Mouse (Mus musculus) hindbrain, embryonic 10.5 days (tissue): ENCODE measurements around the gene Pdlim5. TPM values are rescaled to one million over a fixed set of nuclear protein-coding genes. Genes with fewer than 3 reads are reported as not detected.

Experiments
- DNase-seq: peaks from one replicate; pipeline ENCODE4 v3.0.0-alpha.2; 2017; ENCODE audit warnings: low spot score
- H3K27ac ChIP-seq: fragments of 300-500 bp; sonication (generic); 2 replicates; pipeline ENCODE4 v1.5.1; 2016; ENCODE audit warnings: mild to moderate bottlenecking, moderate library complexity
- H3K27me3 ChIP-seq: fragments of 300-500 bp; sonication (generic); 2 replicates; pipeline ENCODE4 v1.6.1; 2016; ENCODE audit warnings: mild to moderate bottlenecking; ENCODE audit not compliant: poor library complexity, insufficient read depth, severe bottlenecking
- H3K36me3 ChIP-seq: fragments of 300-500 bp; sonication (generic); 2 replicates; pipeline ENCODE4 v1.6.1; 2016; ENCODE audit warnings: mild to moderate bottlenecking, moderate library complexity
- H3K4me1 ChIP-seq: fragments of 300-500 bp; sonication (generic); replicated peaks from 2 replicates; pipeline ENCODE4 v1.6.1; 2016; ENCODE audit warnings: mild to moderate bottlenecking
- H3K4me3 ChIP-seq: fragments of 300-500 bp; sonication (generic); 2 replicates; pipeline ENCODE4 v1.5.1; 2016; ENCODE audit warnings: mild to moderate bottlenecking, moderate library complexity
- H3K9me3 ChIP-seq: fragments of 300-500 bp; sonication (generic); 2 replicates; pipeline ENCODE4 v1.6.1; 2016; ENCODE audit warnings: mild to moderate bottlenecking, moderate library complexity
- WGBS: fragments of 180-500 bp; shearing (Covaris S2); methylation state at CpG from one replicate; pipeline ENCODE4 v1.1.7; 2016; 5-methylcytosine and 5-hydroxymethylcytosine counted together
- polyA plus RNA-seq: library from polyadenylated mRNA; unstranded; fragments of >200 nt; fragmentation: Nextera tagmentation; extraction: Ambion mirVana; gene quantifications from 2 replicates; pipeline ENCODE4 v1.2.1, GENCODE M21; 2016

Pdlim5 gene
- polyA plus RNA-seq, 1 experiment from 2014 or later = 14.6 TPM

DNA sequence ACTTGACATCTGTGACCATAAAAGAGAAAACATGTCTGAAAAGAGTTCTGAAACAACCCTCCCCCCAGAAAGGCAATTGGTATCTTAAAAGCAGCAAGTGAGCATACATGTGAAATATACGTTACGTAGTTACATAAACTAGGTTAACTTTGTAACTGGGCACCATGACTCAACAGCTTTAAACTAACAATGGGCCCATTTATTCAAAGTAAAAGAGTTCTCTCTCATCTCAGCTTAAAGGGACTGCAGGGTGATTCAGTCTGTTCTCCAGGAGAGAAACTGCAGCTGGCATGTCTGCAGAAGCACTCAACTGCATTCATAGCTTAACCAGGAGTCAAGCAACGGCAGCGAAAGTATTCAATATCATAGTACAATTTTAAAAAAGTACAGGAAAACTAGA lies 7.3 kb downstream of the Pdlim5 start:
- no peaks in the 10 kb centered on the region for H3K36me3 ChIP-seq
- no peaks in the 10 kb centered on the region for H3K9me3 ChIP-seq
- no peaks in the 10 kb centered on the region for H3K27me3 ChIP-seq
- peaks cover 10% of the 10 kb centered on the region for H3K4me1 ChIP-seq
- no peak overlapping the region for H3K4me3 ChIP-seq
- H3K27ac ChIP-seq = no peak overlapping the region
- WGBS = 69% methylated on average over 4 of the region's 4 CpGs
- no peak for DNase-seq

DNA sequence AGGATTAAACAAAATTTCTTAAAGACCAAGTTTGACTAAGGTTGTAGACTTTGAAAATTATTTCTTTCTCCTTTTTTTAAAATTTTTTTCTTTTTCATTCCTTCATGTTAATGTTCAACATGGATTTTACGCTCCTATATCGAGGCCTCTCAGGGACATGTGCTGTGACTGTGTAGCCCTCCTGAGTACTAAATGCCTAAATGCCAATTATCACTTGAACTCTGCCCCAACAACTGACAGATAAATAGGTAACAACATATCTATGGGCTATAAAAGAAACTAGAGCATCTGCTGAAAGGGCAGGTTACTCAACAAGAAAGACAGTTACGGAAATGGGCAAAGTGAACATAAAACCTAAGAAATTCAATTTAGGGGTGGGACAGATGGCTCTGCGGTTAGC lies 9.0 kb downstream of the Pdlim5 start:
- no peak for DNase-seq
- WGBS = 93% methylated on average over 4 of the region's 4 CpGs
- H3K9me3 ChIP-seq = no peaks in the 10 kb centered on the region
- no peak overlapping the region for H3K4me3 ChIP-seq
- no peaks in the 10 kb centered on the region for H3K36me3 ChIP-seq
- peaks cover 10% of the 10 kb centered on the region for H3K4me1 ChIP-seq
- no peaks in the 10 kb centered on the region for H3K27me3 ChIP-seq
- H3K27ac ChIP-seq = no peak overlapping the region

DNA sequence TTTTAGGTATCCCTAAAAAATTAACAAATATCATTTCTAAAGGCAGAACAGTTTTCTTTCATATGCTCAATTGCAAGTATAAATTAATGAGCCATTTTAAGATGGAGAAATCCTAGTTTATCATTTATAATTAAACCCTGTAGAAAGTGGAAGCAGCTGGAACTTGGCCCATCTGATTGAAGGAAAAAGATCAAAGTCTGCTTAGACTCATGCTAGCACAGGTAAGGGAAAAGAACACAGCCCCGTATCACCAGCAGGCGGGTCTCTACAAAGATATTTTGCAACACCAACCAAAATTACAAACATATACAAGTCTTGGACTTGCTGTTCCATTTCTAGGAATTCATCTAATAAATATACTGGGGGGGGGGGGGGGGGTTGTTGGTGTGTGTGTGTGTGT lies 9.8 kb downstream of the Pdlim5 start:
- Histone ChIP-seq H3K36me3 (no peaks in the 10 kb centered on the region), H3K9me3 (no peaks in the 10 kb centered on the region), H3K27ac (no peak overlapping the region), H3K27me3 (no peaks in the 10 kb centered on the region), H3K4me1 (peaks cover 10% of the 10 kb centered on the region), H3K4me3 (no peak overlapping the region)
- WGBS = 85% methylated on average over 2 of the region's 2 CpGs
- DNase-seq = no peak

DNA sequence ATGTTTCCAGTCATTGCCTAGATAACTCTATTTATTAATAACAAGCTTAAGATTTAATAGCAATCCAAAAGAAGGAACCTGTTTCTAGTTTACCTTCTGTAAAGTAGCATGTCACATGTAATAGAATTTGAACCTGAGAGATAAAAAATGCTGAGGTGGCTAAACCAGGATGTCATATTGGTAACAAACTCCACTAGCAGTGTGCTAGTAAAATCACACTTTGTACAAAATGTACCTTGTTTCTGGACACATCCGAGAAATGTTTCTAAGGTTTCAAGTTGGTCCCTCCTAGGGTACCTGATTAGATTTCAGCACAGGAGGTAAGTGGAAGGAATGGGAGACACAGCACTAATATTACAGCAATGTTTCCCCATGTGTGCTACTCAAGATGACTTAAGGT lies 18.9 kb downstream of the Pdlim5 start:
- Histone ChIP-seq H3K4me3 (no peak overlapping the region), H3K4me1 (peaks cover 11% of the 10 kb centered on the region), H3K9me3 (no peaks in the 10 kb centered on the region), H3K36me3 (no peaks in the 10 kb centered on the region), H3K27me3 (no peaks in the 10 kb centered on the region), H3K27ac (no peak overlapping the region)
- WGBS = 84% methylated on average over 1 of the region's 1 CpGs
- no peak for DNase-seq

DNA sequence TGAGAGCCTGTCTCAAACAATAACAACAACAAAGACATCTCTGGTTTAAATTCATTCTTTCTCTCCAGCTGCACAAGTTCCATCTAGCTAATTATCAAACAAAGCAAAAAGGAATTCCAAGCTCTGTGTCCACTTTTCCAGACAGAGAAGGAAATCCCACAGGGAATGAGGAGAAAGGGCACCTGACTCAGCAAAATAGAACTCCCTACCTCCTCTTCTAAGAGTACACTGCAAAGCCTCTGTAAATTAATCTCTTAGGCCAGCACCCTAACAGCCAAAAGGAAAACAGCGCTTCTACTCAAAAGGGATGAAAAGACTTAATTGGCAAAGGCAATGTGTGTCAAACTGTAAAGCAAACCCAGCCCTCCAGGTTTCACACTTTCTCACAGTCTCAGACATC lies 20.4 kb downstream of the Pdlim5 start:
- WGBS = 45% methylated on average over 1 of the region's 1 CpGs
- H3K27ac ChIP-seq = no peak overlapping the region; the same call in 1 of the 2 replicates
- H3K36me3 ChIP-seq = no peaks in the 10 kb centered on the region
- H3K27me3 ChIP-seq = no peaks in the 10 kb centered on the region
- no peaks in the 10 kb centered on the region for H3K9me3 ChIP-seq
- no peak for DNase-seq
- H3K4me1 ChIP-seq = peaks cover 11% of the 10 kb centered on the region
- no peak overlapping the region for H3K4me3 ChIP-seq

DNA sequence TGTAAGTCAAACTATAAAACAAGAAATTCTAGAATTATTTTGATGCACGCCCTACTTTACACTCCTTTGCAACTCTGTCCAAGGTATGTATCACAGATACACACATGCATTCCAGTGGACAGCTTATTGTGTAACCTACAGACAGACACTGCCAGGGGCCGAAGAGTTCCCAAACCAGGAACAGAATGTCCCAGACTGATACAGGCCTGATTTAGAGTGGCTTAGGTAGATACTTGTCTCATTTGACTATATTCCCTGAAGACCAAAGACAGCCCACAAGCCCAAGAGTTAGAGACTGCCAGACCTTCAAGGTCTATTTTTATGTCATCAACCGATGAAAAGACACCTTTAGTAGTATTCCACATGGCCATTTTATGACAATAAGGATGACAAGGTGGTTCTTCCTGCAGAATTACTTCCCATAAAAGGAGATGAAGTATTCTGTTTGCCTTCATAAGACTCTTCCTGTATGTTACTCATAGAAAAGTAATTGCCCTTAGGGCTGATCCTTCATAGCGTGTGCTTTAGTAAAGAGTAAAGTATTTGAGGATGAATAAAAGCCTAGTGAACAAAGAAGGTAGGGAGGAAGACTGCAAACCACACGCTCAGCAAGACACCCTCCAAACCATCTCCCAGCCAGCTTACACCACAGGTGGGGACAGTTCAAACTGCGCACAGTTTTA lies 22.9 kb downstream of the Pdlim5 start:
- no peaks in the 10 kb centered on the region for H3K36me3 ChIP-seq
- DNase-seq = no peak
- WGBS = 93% methylated on average over 6 of the region's 6 CpGs
- no peak overlapping the region for H3K27ac ChIP-seq
- H3K4me3 ChIP-seq = no peak overlapping the region
- H3K9me3 ChIP-seq = no peaks in the 10 kb centered on the region
- H3K27me3 ChIP-seq = no peaks in the 10 kb centered on the region
- peaks cover 11% of the 10 kb centered on the region for H3K4me1 ChIP-seq

DNA sequence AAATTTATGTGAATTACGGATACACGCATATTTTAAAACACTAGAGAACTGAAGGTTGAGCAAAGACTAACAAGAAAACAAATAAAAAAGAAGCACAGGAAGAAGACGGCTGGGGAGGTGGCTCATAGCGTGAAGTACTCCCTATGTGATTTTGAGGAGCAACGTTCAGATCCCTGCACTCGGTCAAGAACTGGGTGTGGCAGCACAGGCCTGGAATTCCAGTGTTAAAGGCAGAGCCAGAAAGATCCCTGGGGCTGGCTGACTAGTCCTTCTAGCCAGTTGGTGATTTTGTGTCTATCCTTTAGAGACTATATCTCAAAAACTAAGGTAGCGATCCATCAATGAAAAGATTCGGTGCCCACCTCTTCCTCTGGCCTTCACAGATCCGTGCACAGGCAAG lies 27.1 kb downstream of the Pdlim5 start:
- WGBS = 92% methylated on average over 9 of the region's 9 CpGs
- no peak overlapping the region for H3K4me3 ChIP-seq
- H3K36me3 ChIP-seq = no peaks in the 10 kb centered on the region
- H3K4me1 ChIP-seq = no peaks in the 10 kb centered on the region
- DNase-seq = no peak
- H3K9me3 ChIP-seq = no peaks in the 10 kb centered on the region
- H3K27me3 ChIP-seq = no peaks in the 10 kb centered on the region
- H3K27ac ChIP-seq = no peak overlapping the region

DNA sequence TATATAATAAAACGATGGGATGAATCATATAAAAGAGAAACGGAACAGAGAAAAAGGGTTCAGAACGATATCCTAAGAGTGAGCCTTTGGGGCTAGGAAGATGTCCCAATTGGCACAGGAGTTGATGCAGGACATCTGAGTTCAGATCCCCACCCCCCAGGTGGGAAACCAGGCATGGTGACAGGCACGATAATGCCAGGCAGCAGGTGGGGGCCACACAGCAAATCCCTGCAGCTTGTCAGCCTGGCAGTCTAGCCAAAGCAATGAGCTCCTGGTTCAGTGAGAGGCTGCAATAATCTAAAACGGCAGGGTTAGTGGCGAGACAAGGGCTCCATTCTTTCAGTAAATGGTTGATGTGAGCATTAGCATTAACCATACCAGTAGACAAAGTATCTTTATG lies 33.4 kb downstream of the Pdlim5 start:
- Histone ChIP-seq H3K27me3 (no peaks in the 10 kb centered on the region), H3K27ac (no peak overlapping the region), H3K4me1 (no peaks in the 10 kb centered on the region), H3K4me3 (no peak overlapping the region), H3K9me3 (no peaks in the 10 kb centered on the region), H3K36me3 (no peaks in the 10 kb centered on the region)
- WGBS = 79% methylated on average over 6 of the region's 6 CpGs
- DNase-seq = no peak

DNA sequence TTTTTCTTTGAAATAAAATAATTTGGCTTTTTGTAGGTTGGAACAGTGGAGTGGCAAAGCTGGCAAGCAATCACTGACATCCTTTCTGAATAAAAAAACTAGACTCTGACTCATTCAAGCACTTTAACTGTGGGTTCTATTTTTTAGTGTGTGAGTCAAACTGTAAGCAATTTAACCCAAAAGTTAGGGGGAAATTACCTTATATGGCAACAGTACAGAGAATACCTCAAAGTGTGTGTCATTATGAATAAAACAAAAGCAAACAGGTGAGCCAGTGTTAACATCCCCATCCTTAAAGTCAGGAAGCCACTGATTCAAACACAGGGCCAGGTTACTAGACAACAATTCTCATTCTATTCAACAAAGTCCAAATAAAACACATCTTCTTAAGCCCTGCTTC lies 36.5 kb downstream of the Pdlim5 start:
- Histone ChIP-seq H3K27ac (no peak overlapping the region), H3K9me3 (no peaks in the 10 kb centered on the region), H3K4me3 (no peak overlapping the region), H3K4me1 (no peaks in the 10 kb centered on the region), H3K36me3 (no peaks in the 10 kb centered on the region), H3K27me3 (no peaks in the 10 kb centered on the region)
- DNase-seq = no peak

DNA sequence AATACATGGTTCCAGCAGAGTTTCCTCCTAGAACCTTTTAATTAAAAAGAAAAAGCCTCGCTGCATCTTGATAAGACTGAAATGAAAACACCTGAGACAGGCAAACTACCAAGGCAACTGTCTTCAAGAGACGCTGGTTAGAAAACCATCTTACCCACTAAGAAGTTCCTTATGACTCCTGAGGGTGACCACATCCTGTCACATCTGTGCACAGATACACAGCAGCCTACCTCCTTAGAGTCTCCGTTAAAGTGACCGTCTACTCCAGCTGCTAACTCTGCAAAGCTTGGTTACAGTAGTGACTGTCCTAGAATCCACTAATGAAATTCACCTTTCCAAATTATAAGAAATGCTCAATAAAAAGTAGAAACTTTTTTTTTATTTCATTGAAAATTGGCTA lies 38.8 kb downstream of the Pdlim5 start:
- H3K9me3 ChIP-seq = no peaks in the 10 kb centered on the region
- no peaks in the 10 kb centered on the region for H3K36me3 ChIP-seq
- no peaks in the 10 kb centered on the region for H3K27me3 ChIP-seq
- 78% methylated on average over 4 of the region's 4 CpGs for WGBS
- no peak overlapping the region for H3K27ac ChIP-seq
- H3K4me1 ChIP-seq = no peaks in the 10 kb centered on the region
- no peak overlapping the region for H3K4me3 ChIP-seq
- DNase-seq = no peak

DNA sequence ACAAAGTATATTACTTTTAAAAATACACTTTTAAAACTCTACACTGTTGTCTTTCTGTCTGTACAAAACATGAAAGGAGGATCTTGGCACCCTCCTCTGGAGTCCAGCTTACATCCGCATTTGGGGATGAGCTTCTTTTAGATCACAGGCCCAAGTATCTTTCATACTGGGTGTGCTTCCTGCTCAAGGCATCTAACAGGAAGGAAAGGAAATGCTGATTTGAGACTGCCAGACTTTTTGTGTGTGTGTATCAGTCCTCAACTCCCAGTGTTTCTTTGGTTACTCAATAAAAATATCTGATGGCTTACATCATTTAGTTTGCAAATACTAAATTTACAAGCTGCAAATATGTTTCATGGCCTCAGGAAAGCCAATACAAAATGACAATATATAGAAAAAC lies 42.3 kb downstream of the Pdlim5 start:
- H3K27me3 ChIP-seq = no peaks in the 10 kb centered on the region
- 85% methylated on average over 1 of the region's 1 CpGs for WGBS

DNA sequence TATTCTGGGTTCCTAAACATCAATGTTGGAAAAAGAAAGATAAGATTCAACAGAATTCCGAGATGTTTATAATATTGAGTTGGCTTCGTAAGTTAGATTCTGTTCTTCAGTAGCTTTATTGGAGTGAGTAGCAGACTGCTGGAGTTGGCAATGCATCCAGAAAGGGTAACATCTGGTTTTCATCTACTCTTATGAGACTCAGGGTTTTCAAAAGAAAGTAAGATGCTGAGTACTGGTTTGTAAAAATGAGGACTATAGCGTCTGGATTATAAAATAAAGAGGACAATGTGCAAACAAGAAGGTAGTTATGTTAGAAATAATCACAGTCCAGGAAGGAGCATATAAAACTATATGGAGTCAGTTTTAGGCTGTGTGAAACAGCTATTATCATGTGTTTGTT lies 45.0 kb downstream of the Pdlim5 start:
- WGBS = 76% methylated on average over 3 of the region's 3 CpGs
- Histone ChIP-seq H3K27me3 (no peaks in the 10 kb centered on the region), H3K4me1 (peaks cover 4% of the 10 kb centered on the region; the same call in 1 of the 2 replicates), H3K4me3 (no peak overlapping the region), H3K36me3 (peaks cover 9% of the 10 kb centered on the region; the same call in 1 of the 2 replicates), H3K9me3 (no peaks in the 10 kb centered on the region), H3K27ac (no peak overlapping the region)
- no peak for DNase-seq

More for the DNA sequence above, 42.3 kb downstream of the Pdlim5 start:
- Histone ChIP-seq H3K4me1 (peaks cover 4% of the 10 kb centered on the region; the same call in 1 of the 2 replicates), H3K9me3 (no peaks in the 10 kb centered on the region), H3K27ac (no peak overlapping the region), H3K36me3 (peaks cover 8% of the 10 kb centered on the region; the same call in 1 of the 2 replicates), H3K4me3 (no peak overlapping the region)
- DNase-seq = no peak

DNA sequence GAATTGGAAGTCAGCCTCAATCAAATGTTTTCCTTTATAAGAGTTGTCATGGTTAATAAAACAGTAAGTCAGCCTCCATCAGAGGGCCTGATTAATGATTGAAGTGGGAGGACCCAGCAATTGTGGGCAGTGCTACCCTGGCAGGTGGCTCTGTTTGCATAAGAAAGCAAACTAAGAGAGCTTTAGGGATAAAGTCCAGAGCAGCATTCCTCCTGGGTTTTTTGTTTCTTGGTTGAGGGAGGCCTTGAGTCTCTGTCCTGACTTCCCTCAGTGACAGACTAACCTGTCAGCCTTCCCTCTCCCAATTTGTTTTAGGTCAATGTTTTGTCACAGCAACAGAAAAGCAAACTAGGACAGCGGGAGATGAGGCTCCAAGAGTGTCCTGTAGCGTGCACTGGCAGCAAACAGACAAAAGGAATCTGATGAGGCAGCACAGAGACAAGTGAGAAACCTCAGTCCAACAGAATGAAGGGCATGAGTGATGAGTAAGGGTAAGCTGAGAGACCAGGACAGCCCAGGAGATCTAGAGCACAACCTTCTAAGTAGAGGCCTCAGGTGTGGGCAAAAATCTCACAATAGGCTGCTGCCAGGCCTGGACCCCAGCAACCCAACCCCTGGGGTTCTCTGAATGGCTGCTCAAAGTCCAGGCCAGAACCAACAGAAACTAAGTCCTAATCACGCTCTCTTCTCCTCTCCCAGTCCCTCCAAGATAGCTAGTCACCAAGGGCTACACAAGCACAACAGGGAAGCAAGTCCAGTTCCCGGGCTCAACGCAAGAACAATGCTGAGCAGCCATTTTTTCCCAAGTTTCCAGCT lies 46.5 kb downstream of the Pdlim5 start:
- H3K9me3 ChIP-seq = no peaks in the 10 kb centered on the region
- no peaks in the 10 kb centered on the region for H3K27me3 ChIP-seq
- peaks cover 4% of the 10 kb centered on the region; the same call in 1 of the 2 replicates for H3K4me1 ChIP-seq
- H3K4me3 ChIP-seq = no peak overlapping the region
- peak overlapping the region; percentile 12; the same call in 1 of the 2 replicates for H3K27ac ChIP-seq
- DNase-seq = no peak
- H3K36me3 ChIP-seq = peaks cover 9% of the 10 kb centered on the region; the same call in 1 of the 2 replicates
- whole genome bisulfite sequencing = 54% methylated on average over 5 of the region's 5 CpGs
